8 mouse cellular contexts compared by ENCODE assay signal in genomic region chr2:168524905-168525381, GRCm38 (mm10).
A peak's percentile ranks its signal among the peaks of the same experiment; 100 is the strongest.
DNase-seq lines count a peak whose midpoint lies in the region; ATAC-seq and TF ChIP-seq lines count a peak whose summit lies in the region.

No protein-coding gene starts in this region.

- intact Hi-C loops in heart, postnatal 10 days (cut with DNase I): loop anchor here (5.0 kb wide), 3 partner anchors 57 to 102 kb away; no protein-coding TSS in a partner anchor

- peak; percentile 45 for DNase-seq in CD4-positive helper T cell, adult 2 months (ENCODE audit: low read depth, low spot score)
- peak; percentile 57 for DNase-seq in cerebellum, adult 11 months
- peak; percentile 96 for DNase-seq in heart, postnatal 10 days
- peak; percentile 97 to 98 for DNase-seq in kidney, postnatal 4 days
- peak in 2 of 3 experiments; percentile 14 to 40 for DNase-seq in liver, embryonic 14.5 days (ENCODE audit: low read depth in 3 of 3, low spot score in 3 of 3)
- DNase-seq in neural tube, embryonic 10.5 days (ENCODE audit: extremely low spot score, low spot score): peak; percentile 57
- peak; percentile 27 to 39 for DNase-seq in thymus, adult 18-20 months

- no peaks in the 10 kb centered on the region for H3K27me3 ChIP-seq in forebrain, embryonic 15.5 days
- H3K27me3 ChIP-seq in liver, embryonic 14.5 days (ENCODE audit: control insufficient read depth, insufficient read depth, low read length): no peaks in the 10 kb centered on the region; the same call in 1 of the 2 replicates

- WGBS in forebrain, embryonic 15.5 days: under 1% methylated on average over 13 of the region's 13 CpGs
- 6% methylated on average over 13 of the region's 13 CpGs for WGBS in liver, embryonic 14.5 days (ENCODE audit: insufficient replicate concordance)

- peak overlapping the region; percentile 41 for H3K4me2 ChIP-seq in forebrain, embryonic 15.5 days (replicated peaks)
- H3K4me2 ChIP-seq in liver, embryonic 14.5 days (ENCODE audit: low read depth): peak overlapping the region; percentile 28; the same call in 1 of the 2 replicates

- peak overlapping the region; percentile 25 for H3K27ac ChIP-seq in forebrain, embryonic 15.5 days (replicated peaks)
- no peak overlapping the region for H3K27ac ChIP-seq in liver, embryonic 14.5 days

- peak; percentile 88 for ATAC-seq in forebrain, embryonic 15.5 days (replicated peaks)
- peak; percentile 66 for ATAC-seq in liver, embryonic 14.5 days (ENCODE audit: insufficient read depth)

- peak overlapping the region; percentile 22 for H3K4me3 ChIP-seq in forebrain, embryonic 15.5 days
- H3K4me3 ChIP-seq in liver, embryonic 14.5 days (ENCODE audit: insufficient read depth in 1 of 2, low read depth in 2 of 2, low read length in 2 of 2): no peak overlapping the region

- no peaks in the 10 kb centered on the region for H3K9me3 ChIP-seq in forebrain, embryonic 15.5 days
- H3K9me3 ChIP-seq in liver, embryonic 14.5 days (ENCODE audit: control insufficient read depth, low read length): no peaks in the 10 kb centered on the region

- no peak overlapping the region for H3K9ac ChIP-seq in forebrain, embryonic 15.5 days (replicated peaks)
- H3K9ac ChIP-seq in liver, embryonic 14.5 days (replicated peaks): no peak overlapping the region

- peaks cover 18% of the 10 kb centered on the region for H3K4me1 ChIP-seq in forebrain, embryonic 15.5 days
- no peaks in the 10 kb centered on the region for H3K4me1 ChIP-seq in liver, embryonic 14.5 days (replicated peaks; ENCODE audit: control insufficient read depth in 2 of 2, insufficient read depth in 2 of 2, low read length in 1 of 2)

- no peak for TF ChIP-seq CTCF in liver, embryonic 14.5 days (IDR thresholded peaks at IDR 0.05; ENCODE audit: low read depth)

- TF ChIP-seq EP300 in liver, embryonic 14.5 days (IDR thresholded peaks at IDR 0.05; ENCODE audit: low read depth): no peak

- no peaks in the 10 kb centered on the region for H3K36me3 ChIP-seq in forebrain, embryonic 15.5 days
- no peaks in the 10 kb centered on the region for H3K36me3 ChIP-seq in liver, embryonic 14.5 days (replicated peaks; ENCODE audit: control insufficient read depth, insufficient read depth, low read depth)

Comparison
In these comparisons a context has a peak if more than half of its experiments do, and no peak if none do; other contexts are left out.
1. DNase-seq: peak in every context shown above with its lines; median percentile 98 in kidney, postnatal 4 days; 96 in heart, postnatal 10 days; 57 in cerebellum, adult 11 months; 57 in neural tube, embryonic 10.5 days; 45 in CD4-positive helper T cell, adult 2 months; 33 in thymus, adult 18-20 months; 27 in liver, embryonic 14.5 days.